Mouse (Mus musculus) cortical plate, adult 2 months (tissue): ENCODE data around the gene Chrne.
"Not testable (repeated sequence)": the region's sequence is repeated elsewhere in the genome, so short reads cannot be mapped to it uniquely, and the experiment has no call there.

ENCODE experiments used
- CTCF ChIP-seq: fragments of 200-500 bp; IDR thresholded peaks from 2 replicates; pipeline ENCODE4 v1.5.1; 2011; ENCODE audit warnings: mild to moderate bottlenecking, control low read depth, low read length; ENCODE audit not compliant: insufficient read depth; ENCODE audit errors: extremely low read depth
- POLR2A ChIP-seq: fragments of 200-500 bp; IDR thresholded peaks from 2 replicates; pipeline ENCODE4 v1.6.1; 2011; ENCODE audit warnings: mild to moderate bottlenecking, low read length, control low read depth; ENCODE audit not compliant: insufficient read depth; ENCODE audit errors: extremely low read depth

DNA sequence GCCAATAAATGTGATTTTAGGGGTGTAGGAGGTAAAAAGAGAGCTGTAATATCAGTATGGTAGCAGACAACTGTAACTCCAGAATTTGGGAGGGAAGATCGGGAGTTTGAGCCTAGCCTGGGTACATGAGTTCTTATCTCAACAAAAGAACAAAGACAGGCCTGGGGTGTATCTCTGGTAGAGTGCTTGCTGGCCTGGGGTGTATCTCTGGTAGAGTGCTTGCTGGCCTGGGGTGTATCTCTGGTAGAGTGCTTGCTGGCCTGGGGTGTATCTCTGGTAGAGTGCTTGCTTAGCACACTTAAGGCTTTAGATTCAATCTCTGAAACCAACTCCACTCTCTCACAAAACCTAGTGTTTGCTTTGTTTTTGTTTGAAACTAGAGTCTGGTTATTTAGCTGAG is 48.4 kb downstream of the Chrne start:
- not testable (repeated sequence) for TF ChIP-seq CTCF, POLR2A
